Mouse (Mus musculus) heart, adult 2 months (tissue): ENCODE data around the gene Acads. TPM values are rescaled to one million over a fixed set of nuclear protein-coding genes. Genes with fewer than 3 reads are reported as not detected.
A peak's percentile ranks its signal among the peaks of the same experiment; 100 is the strongest.
"Not testable (repeated sequence)": the region's sequence is repeated elsewhere in the genome, so short reads cannot be mapped to it uniquely, and the experiment has no call there.

Source experiments
- DNase-seq, 2 experiments: peaks; one replicate each; pipeline ENCODE4 v3.0.0; 2021
- H3K27ac ChIP-seq: fragments of 200-600 bp; 2 replicates; pipeline ENCODE4 v1.8.1; 2022
- H3K27me3 ChIP-seq: fragments of 200-500 bp; 2 replicates; pipeline ENCODE4 v1.6.1; 2012; ENCODE audit warnings: mild to moderate bottlenecking, low read length, inconsistent platforms, mixed read lengths; ENCODE audit not compliant: control insufficient read depth, insufficient read depth
- H3K36me3 ChIP-seq: fragments of 200-500 bp; 2 replicates; pipeline ENCODE4 v1.6.1; 2012; ENCODE audit warnings: low read length, inconsistent platforms; ENCODE audit not compliant: control insufficient read depth, insufficient read depth
- H3K4me1 ChIP-seq: fragments of 200-500 bp; 2 replicates; pipeline ENCODE4 v1.6.1; 2011; ENCODE audit warnings: low read length; ENCODE audit not compliant: control insufficient read depth, insufficient read depth
- H3K4me3 ChIP-seq: fragments of 200-600 bp; 2 replicates; pipeline ENCODE4 v1.8.1; 2022
- H3K79me2 ChIP-seq: fragments of 200-500 bp; replicated peaks from 2 replicates; pipeline ENCODE4 v1.6.1; 2012; ENCODE audit warnings: mild to moderate bottlenecking, inconsistent platforms, low read length, moderate library complexity, mixed read lengths; ENCODE audit not compliant: control insufficient read depth, insufficient read depth
- H3K9ac ChIP-seq: fragments of 200-500 bp; 2 replicates; pipeline ENCODE4 v1.6.1; 2012; ENCODE audit warnings: low read depth, mild to moderate bottlenecking, control low read depth, inconsistent platforms, low read length, mixed read lengths
- CTCF ChIP-seq: fragments of 200-600 bp; IDR thresholded peaks from 2 replicates; pipeline ENCODE4 v1.8.1; 2022; ENCODE audit warnings: antibody characterized with exemption, mild to moderate bottlenecking, moderate library complexity
- EP300 ChIP-seq: fragments of 200-500 bp; IDR thresholded peaks from 2 replicates; pipeline ENCODE4 v1.6.1; 2011; ENCODE audit warnings: low read depth, low read length, control low read depth; ENCODE audit not compliant: insufficient read depth
- POLR2A ChIP-seq: fragments of 200-500 bp; IDR thresholded peaks from 2 replicates; pipeline ENCODE4 v1.6.1; 2011; ENCODE audit warnings: mild to moderate bottlenecking, low read depth, low read length, control low read depth; ENCODE audit not compliant: insufficient read depth
- WGBS: fragments of 180-500 bp; shearing (Covaris S2); methylation state at CpG from one replicate; pipeline ENCODE4 v1.1.7; 2018; 5-methylcytosine and 5-hydroxymethylcytosine counted together
- intact Hi-C: fragments of 180-260 bp; cut with DNase I; formaldehyde crosslinking; loops from one replicate; pipeline ENCODE4 v1.15.1; 2025
- polyA plus RNA-seq: library from polyadenylated mRNA; depleted of rRNA; stranded (reverse); fragments of >200 nt; gene quantifications from 2 replicates; pipeline ENCODE4 v1.2.3, GENCODE M21; 2012
- total RNA-seq, 2 experiments: library from RNA; stranded (reverse); gene quantifications; 2 replicates each; pipeline ENCODE4 v1.2.3; 2021

Gene Acads
- total and polyA plus RNA-seq, 3 experiments = 199 to 256 (median 228) TPM

GRCm38 (mm10) chr5:115163563-115163962, 44.4 kb upstream of the Acads start:
- 50% methylated on average over 8 of the region's 8 CpGs for WGBS
- intact Hi-C loops = loop anchor here (2.0 kb wide), 1 partner anchor 39 kb away; no protein-coding TSS in a partner anchor
- DNase-seq = peak; percentile 63 to 76

GRCm38 (mm10) chr5:115161940-115162279, 42.8 kb upstream of the Acads start:
- peak overlapping the region; percentile 83 for H3K27ac ChIP-seq
- H3K4me1 ChIP-seq, H3K36me3 ChIP-seq, DNase-seq, H3K27me3 ChIP-seq, H3K79me2 ChIP-seq, H3K4me3 ChIP-seq, H3K9ac ChIP-seq: not testable (repeated sequence)
- intact Hi-C loops = loop anchor here (1.0 to 2.0 kb wide), 2 partner anchors 18 to 37 kb away; no protein-coding TSS in a partner anchor
- WGBS = 80% methylated on average over 1 of the region's 1 CpGs

More at GRCm38 (mm10) chr5:115163563-115163962, 44.4 kb upstream of the Acads start:
- H3K36me3 ChIP-seq = no peaks in the 10 kb centered on the region
- no peaks in the 10 kb centered on the region for H3K27me3 ChIP-seq
- no peaks in the 10 kb centered on the region for H3K79me2 ChIP-seq
- no peak overlapping the region for H3K4me3 ChIP-seq
- peaks cover 12% of the 10 kb centered on the region for H3K4me1 ChIP-seq
- TF ChIP-seq CTCF (peak; percentile 74), EP300 (no peak)
- H3K27ac ChIP-seq = no peak overlapping the region; the same call in 1 of the 2 replicates
- H3K9ac ChIP-seq = no peak overlapping the region

GRCm38 (mm10) chr5:115161064-115161939, 42.2 kb upstream of the Acads start:
- WGBS = 28% methylated on average over 13 of the region's 13 CpGs
- intact Hi-C loops = loop anchor here (1.0 kb wide), 1 partner anchor 17 kb away; no protein-coding TSS in a partner anchor
- Histone ChIP-seq H3K27me3 (no peaks in the 10 kb centered on the region), H3K4me3 (0 out of 2 replicates have a peak overlapping the region, but pooled peaks have one; percentile 20), H3K79me2 (0 out of 2 replicates have a peak, but pooled peaks cover 1% of the 10 kb centered on the region), H3K36me3 (no peaks in the 10 kb centered on the region), H3K9ac (0 out of 2 replicates have a peak overlapping the region, but pooled peaks have one; percentile 21), H3K27ac (peak overlapping the region; percentile 83), H3K4me1 (peaks cover 8% of the 10 kb centered on the region)
- DNase-seq = peak; percentile 58 to 73
- TF ChIP-seq CTCF = no peak
- TF ChIP-seq EP300 = peak; percentile 94

- DNase-seq = peak in 1 of 2 experiments; percentile 21
- H3K27me3 ChIP-seq = no peaks in the 10 kb centered on the region
- H3K36me3 ChIP-seq = no peaks in the 10 kb centered on the region
- H3K4me1 ChIP-seq = peaks cover 10% of the 10 kb centered on the region
- 0 out of 2 replicates have a peak, but pooled peaks cover 1% of the 10 kb centered on the region for H3K79me2 ChIP-seq
- WGBS = 42% methylated on average over 6 of the region's 6 CpGs
- TF ChIP-seq CTCF (no peak), POLR2A (no peak), EP300 (no peak)
- intact Hi-C loops = loop anchor here (1.0 kb wide), 1 partner anchor 16 kb away; no protein-coding TSS in a partner anchor
- H3K27ac ChIP-seq = peak overlapping the region; percentile 77
- H3K4me3 ChIP-seq = no peak overlapping the region
- no peak overlapping the region for H3K9ac ChIP-seq
Observed at GRCm38 (mm10) chr5:115160655-115161054, 41.5 kb upstream of the Acads start.

GRCm38 (mm10) chr5:115159165-115159564, 40.0 kb upstream of the Acads start:
- Histone ChIP-seq H3K4me1 (peaks cover 16% of the 10 kb centered on the region), H3K9ac (peak overlapping the region; percentile 19; the same call in 1 of the 2 replicates), H3K4me3 (peak overlapping the region; percentile 88), H3K36me3 (no peaks in the 10 kb centered on the region), H3K27ac (peak overlapping the region; percentile 99), H3K27me3 (no peaks in the 10 kb centered on the region), H3K79me2 (peaks cover 4% of the 10 kb centered on the region)
- intact Hi-C loops = no loop called here
- 29% methylated on average over 12 of the region's 12 CpGs for WGBS
- TF ChIP-seq EP300 (no peak), CTCF (no peak), POLR2A (no peak)
- no peak for DNase-seq
